Mouse (Mus musculus) brain, adult 2 months (tissue): Measurements from ENCODE around the gene Usp36.

ENCODE experiments used
- DNase-seq: peaks from one replicate; pipeline ENCODE4 v3.0.0; 2011; ENCODE audit warnings: low read depth, low spot score

The Usp36 gene

DNA sequence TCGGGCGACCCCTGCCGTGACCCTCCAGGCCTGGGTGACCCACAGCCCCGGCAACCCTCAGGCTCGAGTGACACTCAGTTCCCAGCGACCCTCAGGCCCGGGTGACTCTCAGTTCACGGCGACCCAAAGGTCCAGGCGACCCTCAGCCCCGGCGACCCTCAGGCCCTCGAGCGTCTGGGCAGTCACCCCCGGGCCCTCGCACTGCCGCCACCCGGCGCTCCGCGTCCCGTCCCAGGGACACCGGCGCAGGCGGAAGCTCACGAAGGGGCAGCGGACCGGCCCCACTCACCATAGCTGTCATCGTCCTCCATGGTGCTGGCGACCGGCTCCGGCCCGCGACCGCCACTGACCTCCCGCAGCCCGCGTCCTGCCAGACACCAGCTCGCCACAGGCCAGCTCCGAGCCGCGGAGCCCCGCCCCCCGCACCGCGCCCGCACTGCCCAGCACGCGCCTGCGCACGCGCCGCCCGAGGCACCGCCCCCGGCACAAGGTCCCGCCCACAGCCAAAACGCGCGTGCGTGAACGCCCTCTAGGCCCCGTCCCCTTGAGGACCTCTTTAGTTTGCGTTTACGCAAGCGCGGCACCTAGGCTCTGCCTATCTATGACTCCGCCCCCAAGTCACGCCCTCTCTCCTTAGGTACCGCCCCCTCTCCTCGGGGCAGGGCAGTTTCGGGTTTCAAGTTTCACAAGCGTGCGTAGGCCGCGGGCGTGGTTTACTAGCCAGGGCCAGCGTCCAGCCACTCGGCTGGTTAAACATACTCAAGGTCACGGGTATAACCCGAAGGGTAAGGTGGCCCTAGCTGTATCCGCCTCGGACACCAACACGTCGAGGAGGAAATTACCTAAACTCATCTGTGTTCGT lies 41.7 kb downstream of the Usp36 start, which contains the start of gene Cyth1:
Cyth1 (minus strand) TSS at position 443 of the 862 bp plus-strand sequence.
- DNase-seq: peak; percentile 99

DNA sequence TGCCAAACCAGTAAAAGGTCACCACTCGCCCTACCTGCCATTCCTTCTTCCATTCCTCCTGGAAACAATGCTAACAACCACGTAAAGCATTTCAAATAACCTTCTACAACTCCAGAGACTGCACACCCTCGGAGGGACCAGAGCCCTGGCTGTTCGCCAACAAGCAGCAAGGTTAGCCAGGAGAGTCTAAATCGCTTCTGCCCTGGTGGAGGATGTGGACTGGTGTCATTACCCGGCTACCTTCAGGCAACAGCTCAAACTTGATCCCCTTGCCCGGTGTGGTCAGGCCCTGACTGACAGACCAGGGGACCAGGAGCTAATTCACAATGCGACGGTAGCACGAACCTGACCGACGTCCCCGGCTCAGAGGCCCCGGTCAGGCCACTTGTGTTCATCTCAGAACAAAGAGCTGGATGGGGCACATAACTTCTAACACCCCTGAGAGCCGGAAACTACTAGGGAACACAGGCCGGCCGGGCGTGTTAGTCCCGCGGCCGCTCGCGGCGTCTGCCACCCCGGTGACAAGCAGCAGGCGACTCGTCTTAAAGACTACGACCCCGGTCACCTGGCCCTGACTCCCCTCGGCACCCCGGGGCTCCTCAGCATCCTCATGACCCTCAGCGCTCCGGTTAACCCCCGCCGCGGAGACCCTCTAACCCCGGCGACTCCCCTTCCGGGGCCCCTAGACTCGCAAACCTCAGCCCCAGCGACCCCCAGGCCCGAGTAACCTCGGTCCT lies 42.5 kb downstream of the Usp36 start:
- peak; percentile 53 for DNase-seq

DNA sequence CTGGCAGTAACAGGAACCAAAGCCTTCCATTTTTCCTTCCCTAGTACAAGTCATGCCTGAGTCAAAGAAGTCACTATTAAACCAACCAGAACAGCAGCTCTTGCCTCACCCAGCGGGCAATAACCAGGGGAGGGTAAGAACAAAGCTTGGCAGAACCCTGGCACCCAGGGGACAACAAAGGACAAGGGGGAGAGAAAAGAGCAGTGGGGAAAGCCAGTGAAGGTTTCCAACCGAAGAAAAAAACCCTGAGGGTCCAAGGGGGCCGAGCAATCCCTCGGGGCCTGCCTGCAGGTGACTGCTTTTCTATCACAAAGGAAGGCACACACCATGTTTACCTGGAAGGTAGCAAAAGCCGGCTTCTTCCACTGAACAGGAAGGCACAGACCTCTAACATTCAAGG lies 43.3 kb downstream of the Usp36 start:
- DNase-seq: no peak

DNA sequence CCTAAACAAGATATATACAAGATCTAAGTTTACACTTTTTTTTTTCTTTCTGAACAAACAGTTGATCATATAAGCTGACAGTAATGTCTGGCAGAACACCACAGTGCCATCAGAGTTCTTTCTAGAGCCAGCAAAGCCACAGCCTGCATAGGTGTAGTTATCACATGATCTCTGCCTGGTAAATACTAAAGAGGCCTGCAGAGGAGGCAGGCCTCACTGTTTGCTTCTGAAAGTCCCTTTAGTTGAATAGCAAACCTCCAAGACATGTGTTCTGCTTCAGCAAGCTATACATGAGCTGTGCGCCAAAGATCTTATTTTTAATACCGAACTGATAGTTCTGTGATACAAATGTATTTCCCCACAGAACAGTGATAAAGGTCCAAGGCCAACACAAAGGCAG lies 44.9 kb downstream of the Usp36 start:
- no peak for DNase-seq

DNA sequence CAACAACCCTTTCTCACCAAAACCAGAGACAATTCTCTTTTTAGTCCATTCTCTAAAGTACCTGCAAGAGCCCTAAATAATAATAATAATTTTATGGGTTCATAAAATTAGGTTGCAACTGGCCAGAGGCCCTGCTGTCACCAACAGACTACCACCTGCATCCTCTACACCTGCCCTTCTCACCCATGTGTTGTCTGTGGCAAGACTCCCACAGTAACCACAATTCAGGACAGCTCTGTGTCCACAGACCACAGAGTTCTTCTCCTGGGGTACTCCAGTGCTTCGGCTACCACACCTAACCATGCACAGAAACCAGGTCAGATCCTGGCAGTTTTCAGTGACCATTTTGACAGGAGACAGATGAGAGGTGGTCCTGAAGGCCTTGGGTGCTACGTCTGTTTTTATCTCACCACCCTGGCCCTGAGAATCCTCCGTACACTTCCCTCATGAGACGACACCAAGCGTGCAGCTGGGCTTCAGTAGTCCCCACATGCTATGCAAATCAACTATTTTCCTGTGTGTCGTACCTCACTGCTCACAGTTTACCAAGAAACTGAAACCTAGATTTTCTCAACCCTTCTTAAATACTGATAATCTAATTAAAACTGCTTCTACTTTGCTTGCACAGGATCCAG lies 46.3 kb downstream of the Usp36 start:
- DNase-seq: no peak

GRCm38 (mm10) chr11:118242506-118242905 lies 47.5 kb downstream of the Usp36 start:
- peak; percentile 53 for DNase-seq

DNA sequence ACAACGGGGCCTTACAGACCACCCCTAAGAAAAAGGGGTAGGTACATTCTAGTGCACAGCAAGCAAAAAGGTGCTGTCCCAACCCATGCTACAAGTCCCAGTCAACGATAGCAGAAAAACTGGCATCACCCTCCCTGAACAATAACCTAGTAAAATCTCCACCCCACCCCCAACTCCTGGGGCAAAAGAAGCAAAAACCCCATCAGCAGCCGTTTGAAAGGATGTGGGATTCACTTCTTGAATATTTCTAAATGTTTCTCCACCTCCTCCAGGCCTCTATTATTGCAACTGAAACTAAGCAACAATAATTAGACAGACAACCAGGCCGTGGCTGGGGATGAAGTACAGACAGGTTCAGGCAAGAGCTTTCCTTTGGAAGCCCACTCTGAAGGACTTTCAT lies 49.7 kb downstream of the Usp36 start:
- DNase-seq: no peak

DNA sequence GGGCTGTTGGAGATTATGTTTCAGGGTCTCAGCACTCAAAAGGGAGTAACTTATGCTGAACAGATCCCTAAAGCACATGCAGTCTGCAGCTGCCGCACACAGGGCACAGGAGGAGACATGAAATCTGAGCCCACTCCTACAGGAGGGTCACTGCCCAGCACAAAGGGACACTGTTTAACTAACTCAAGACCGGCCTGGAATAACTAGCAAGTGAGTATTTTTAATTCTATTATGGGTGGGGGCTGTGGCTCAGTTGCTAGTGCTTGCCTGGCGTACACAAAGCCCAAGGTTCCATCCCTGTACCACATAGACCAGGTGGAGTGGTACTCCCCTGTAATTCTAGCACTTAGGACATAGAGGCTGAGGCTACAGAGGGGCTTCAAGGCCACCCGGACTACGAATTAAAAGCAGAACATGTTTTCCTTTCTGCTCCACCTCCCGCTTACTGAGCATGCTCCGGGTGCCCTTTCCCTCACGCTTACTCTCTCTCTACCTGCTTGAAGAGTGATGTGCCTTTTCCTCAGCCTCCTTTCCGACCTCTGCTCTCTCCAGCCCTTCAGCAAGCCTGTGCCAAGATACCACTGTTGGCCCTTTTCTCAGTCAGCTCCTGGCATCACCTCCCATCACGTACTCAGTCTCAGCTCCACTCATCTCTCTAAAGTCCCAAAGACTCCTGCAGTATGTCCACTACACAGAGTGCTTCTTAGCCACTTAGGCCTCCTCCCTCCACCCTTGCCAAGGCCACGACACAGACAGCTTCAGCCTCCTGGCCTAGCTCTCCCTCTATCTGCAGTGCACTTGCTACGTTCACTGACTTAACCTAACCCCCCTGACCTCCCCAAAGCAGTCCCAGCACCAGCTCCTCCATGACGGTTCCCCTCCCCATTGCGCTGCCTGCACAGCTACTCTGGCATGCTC lies 50.5 kb downstream of the Usp36 start:
- DNase-seq: no peak

DNA sequence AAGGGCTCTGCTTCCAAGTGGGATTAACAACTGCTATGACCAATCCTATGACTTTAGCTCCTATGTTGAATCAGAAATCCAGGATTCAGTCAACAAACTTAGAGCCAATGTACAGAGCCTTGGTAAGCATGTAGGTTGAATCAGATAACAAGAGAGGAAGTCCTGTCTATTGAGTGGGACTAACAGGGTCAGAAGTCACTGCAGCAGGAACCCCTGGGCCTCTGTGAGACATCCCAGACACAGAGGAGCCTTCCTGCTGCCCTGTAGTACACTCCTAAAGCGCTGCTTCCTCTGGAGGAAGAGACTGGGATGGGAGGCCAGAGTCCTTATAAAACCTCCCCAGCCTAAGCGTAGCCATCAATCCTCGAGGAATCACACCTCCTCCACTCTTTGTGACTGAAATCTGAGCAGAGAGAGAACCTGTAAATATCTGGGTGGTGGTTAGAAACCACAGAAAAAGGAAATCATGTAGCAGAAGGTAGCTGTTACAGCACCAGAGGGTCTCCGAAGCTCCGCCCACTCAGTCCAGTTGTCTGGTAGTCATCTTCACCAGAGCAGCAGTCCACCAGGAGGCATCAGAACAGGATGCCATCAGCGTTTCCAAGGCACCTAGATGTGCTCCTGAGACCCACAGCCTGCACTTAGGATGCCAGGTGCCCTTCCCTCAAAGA lies 53.4 kb downstream of the Usp36 start:
- DNase-seq: no peak

DNA sequence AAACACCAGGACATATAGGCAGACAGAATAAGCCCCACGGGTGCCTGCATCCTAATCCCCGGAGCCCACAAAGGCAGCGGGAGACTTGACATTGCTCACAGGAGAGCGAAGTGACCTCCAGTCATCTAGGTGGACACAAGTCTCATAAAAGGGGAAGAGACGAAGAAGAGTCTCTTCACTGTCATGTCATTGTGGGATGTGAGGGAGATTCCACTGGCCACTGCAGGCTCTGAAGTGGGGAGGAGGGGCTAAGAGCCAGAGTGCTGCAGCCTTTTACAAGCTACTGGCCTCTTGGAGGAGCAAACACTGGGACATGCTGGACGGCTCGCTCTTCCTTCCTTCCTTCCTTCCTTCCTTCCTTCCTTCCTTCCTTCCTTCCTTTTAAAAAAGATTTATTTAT lies 55.1 kb downstream of the Usp36 start:
- no peak for DNase-seq

- DNase-seq: no peak
These were observed 55.5 kb downstream of the Usp36 start for GRCm38 (mm10) chr11:118234500-118234899.

DNA sequence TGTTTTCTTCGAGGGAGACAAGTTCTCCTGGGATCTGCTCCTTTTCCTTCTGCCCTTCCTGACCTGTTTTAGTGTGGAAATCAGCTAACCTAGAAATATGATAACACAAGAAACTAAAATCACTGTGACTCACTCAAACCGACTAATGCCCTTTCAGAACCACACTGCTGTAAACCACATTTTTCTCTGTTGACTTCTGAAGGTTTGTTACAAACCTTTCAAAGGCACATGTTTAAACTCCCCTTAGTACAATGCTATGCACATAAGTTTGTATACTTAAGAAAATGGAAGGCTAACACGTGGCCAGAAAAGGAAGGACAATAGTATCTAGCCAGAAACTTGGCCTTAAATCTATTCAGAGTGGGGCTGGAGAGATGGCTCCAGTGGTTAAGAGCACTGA lies 56.1 kb downstream of the Usp36 start:
- DNase-seq: no peak

- peak; percentile 46 for DNase-seq
These were observed 57.7 kb downstream of the Usp36 start for GRCm38 (mm10) chr11:118232314-118232831.

DNA sequence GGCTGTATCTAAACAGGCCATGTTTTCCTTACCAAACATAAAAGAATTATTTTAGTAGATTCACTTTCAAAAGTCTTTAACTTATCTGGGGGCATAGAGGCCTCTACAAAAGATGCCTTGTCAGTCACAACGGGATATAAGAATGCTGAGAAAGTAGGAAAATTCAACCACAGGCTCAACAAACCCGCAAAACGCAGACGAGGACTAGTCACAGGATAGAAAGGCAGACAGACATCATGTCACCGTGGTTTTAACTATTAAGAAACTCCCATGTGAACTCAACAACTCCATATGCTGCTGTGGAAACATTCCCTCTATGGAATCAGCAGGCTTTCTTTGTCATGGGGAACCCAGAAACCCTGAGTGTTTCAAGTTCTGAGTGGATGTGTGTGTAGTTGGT lies 60.1 kb downstream of the Usp36 start:
- no peak for DNase-seq

GRCm38 (mm10) chr11:118227650-118228049 lies 62.4 kb downstream of the Usp36 start:
- DNase-seq: no peak

GRCm38 (mm10) chr11:118226850-118227249 lies 63.2 kb downstream of the Usp36 start:
- no peak for DNase-seq

GRCm38 (mm10) chr11:118225862-118226261 lies 64.2 kb downstream of the Usp36 start:
- DNase-seq: no peak

DNA sequence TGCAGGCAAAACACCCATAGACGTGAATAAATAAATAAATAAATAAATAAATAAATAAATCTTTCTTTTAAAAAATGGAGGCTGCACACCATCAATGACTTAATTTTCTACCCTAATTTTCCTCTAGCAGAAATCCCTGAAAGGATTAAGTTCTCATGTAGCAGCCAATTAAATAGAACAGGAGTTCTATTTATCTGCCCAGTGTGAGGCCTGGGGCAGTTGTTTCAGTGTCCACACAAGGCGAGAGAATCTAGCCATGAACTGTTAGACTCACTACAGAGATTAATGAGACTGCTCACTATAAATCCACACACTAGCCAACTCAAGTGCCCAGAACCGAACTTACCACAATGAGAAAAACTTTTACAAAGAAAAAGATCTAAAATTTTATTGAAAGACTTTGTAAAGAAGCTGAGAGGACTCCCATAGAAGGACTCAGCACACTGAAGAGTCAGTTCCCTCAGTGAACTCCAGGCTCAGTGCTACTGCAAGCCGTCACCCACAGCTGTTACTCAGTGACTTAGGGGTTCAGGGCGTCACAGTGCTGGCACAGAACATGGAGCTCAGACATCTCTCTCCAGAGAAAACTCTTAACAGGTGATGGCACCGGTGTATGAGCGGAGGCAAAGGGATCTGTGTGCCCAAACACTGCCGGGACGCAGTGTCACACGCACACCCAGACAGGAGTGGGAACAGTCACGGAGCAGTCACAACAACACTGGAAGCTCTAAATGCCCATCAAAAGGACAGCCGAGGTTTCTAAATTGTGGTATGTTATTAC lies 64.8 kb downstream of the Usp36 start:
- no peak for DNase-seq

GRCm38 (mm10) chr11:118223416-118224067 lies 66.5 kb downstream of the Usp36 start:
- DNase-seq: no peak
